Mouse (Mus musculus) right cerebral cortex, postnatal 4 days (tissue): ENCODE measurements around the gene Krt15.

ENCODE experiments used
- DNase-seq: peaks from one replicate; pipeline ENCODE4 v3.0.0-alpha.2; 2022

Krt15 gene

DNA sequence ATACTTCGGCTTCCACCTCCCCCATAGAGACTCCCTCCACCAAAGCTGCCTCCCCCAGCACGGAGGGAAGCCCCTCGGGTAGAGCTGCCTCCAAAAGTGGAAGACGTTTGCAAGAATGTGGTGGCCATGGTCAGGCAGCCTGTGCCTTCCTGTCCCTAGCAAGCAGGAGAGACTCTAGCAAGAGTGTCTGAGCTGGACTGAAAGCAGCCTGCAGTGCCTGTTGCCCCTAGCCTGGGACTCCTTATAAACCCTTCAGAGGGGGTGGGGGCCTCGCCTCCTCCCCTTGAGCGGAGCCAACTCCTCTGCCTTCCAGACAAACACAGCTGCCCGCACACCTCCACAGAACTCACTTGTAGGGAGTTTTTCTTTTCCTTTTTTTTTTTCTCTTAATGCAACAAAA is at the start of gene Krt15:
Gene Krt15, minus strand, starts transcription at position 198 of the 400 bp plus-strand sequence.
- no peak for DNase-seq

DNA sequence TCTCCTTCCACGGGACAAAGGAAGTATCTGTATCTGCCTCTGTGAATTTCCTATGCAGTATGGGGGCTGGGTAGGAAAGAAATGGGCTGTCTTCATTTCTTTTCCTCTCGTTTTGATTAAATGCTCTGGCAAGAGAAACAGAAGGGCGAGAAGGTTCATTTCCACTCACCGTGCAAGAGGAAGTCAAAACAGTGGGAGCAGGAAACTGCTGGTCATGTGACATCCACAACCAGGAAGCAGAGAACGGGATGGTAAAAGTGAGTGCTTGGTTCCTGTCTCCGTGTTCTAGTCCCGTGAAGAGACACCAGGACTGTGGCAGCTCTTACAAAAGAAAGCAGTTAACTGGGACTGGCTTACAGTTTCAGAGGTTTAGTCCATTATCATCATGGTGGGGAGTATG is 46.0 kb upstream of the Krt15 start:
- DNase-seq, result no peak

- DNase-seq, result no peak
Observed at GRCm38 (mm10) chr11:100179260-100179659, 43.5 kb upstream of the Krt15 start.

DNA sequence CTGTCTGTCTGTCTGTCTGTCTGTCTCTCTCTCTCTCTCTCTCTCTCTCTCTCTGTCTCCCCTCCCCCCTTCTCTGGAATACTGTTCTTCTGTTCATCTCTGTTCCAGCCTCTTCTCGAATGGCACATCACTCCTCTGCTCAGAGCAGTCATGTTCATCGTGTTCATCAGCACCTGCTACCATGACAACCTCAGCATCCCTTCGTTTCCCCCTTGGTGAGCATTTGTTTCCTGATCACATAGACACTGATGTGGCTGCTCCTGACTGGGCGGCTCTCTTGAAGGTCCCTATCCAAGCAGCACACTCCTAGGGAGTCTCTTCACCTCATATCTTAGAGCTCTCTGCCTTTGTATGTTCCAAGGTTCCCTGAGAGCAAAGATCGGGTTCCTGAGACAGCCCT is 42.6 kb upstream of the Krt15 start:
- DNase-seq, result no peak

DNA sequence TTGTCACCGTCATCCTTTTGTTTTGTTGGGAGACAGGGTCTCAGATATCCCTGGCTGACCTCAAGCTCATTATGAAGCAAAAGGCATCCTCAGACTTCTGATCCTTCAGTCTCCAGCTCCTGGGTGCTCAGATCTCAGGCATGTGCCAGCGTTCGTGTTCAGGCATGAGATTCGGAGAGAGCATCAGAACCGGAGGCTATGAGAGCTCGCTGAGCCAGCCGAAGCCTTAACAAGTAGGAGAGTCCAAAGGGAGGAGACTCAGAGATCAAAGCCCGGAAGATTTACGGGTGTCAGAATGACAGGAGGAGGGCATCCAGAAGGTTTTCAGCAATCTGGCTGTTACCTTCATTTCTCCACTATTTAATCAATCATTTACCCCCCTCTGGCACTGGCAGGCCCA is 41.1 kb upstream of the Krt15 start:
- DNase-seq, result no peak

DNA sequence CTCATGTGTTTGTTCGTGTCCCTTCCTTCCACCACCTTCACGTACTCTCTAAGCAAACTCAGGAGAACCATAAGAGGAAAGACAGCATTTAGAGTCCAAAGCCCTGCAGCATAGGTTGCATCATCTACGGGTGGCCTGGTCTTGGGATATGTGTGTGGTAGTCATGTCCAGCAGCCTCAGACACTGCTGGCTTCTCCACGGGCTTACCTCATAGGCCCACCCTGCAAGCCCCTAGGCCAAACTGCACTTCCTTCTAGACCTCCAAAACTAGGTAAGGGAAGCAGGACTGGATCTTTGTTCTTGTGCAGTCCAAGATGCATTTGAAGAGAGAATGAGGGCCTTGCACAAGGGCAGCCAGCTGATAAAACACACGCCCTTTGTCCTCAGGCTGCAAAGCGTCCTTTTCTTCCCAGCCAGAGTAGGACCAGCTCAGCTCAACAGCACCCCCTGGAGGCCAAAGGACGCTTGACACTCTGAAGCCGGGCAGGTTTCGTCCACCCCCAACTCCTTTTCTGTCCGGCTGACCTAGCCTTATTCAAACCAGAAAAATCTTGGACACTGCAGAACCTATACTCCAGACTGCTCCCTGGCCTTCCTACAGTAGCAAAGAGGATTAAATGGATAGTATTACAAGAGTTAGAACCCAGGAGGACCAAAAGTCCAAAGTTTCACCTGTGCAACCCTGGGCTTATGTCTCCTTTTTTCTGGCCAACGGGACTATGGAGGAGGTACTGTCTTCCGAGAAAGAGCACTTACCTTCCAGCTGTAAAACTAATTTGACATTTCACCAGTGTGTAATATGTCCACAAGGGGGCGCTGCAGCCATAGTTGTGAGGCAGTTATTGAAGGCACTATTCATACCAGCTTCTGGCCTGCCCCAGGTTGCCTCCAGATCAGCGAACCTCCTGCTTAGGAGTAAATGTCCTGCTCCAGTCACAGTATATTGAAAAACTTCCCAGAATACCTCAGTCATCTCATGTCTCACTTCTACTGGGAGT is 33.3 kb upstream of the Krt15 start:
- DNase-seq, result peak; percentile 82

DNA sequence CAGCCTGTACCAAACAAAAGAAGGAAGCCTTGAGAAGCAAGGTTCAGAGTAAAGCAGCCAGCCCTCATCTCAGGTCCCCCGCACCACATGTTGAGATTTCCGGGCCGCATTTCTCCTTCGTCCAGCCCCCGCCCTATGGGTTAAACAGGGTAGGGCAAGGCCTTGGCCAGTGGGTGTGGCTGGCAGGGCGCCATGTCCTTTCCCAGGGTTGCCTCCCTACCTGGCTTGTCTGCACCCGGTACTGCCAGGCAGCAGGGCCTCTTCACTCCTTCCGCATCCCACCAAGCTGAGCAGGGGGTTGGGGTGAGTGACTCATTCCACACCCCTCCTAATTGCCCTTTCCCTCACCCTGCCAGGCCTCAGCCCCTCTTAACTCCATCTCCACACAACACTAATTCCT is 32.3 kb upstream of the Krt15 start:
- peak; percentile 10 for DNase-seq

DNA sequence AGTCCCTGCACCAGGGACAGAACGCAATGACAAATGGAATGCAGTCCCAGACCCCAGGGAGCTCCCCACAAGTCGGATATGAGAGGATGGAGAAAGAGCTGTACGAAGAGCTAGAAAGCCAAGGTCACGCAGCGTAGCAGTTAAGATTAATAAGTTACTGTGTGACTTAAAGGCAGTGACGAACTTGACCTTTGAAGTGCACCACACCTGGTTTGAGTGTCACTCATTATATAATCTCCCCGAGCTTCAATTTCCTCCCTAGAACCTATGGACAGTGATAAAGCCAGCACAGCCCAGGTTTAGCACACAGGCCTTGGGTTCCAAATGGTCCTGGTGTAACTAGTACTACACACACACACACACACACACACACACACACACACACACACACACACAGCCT is 28.7 kb upstream of the Krt15 start:
- DNase-seq, result no peak

DNA sequence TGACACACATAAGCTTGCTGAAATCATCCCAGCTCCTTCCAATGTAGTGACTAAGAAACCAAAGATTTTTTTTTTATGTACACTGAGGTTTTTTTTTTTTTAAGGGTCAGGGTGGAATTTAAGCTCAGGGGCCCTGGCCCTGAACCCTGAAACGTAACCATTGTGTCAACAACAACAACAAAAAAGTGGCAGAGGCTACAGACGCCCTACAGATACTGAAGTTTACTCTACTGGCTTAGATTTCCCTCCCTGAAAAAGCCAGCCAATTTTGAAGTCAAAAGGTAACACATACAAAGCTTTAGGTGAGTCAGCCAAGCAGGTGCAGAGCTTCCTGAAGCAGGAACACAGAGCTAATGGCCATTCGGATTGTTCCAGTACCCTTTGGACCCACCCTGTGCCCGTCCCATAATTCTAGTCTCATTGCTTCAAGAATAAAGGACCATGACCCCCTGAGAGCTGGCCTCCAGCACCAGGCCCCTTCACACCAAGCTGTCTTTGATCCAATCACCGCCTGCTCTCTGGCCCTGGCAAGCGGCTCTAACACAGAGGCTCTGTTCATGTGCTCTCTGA is 22.3 kb upstream of the Krt15 start:
- no peak for DNase-seq

DNA sequence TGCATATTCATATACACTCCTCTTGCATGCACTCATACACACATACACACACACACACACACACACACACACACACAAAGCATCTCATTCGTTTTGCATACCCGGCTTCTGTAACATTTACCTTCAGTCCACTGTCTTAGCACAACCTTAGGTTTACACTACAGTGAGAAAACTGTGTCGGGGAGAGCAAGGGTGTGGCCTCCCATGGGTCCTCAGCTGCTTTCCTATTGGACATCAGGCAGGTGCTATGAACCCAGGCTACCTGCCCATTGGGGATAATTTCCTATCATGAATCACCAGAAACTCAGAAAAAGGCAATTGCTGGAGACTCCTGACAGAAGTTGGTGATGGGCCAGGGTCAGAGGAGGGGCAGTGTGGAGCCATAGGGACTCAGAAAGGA is 21.6 kb upstream of the Krt15 start:
- no peak for DNase-seq

- DNase-seq, result no peak
Observed at GRCm38 (mm10) chr11:100155497-100156255, 19.9 kb upstream of the Krt15 start.

DNA sequence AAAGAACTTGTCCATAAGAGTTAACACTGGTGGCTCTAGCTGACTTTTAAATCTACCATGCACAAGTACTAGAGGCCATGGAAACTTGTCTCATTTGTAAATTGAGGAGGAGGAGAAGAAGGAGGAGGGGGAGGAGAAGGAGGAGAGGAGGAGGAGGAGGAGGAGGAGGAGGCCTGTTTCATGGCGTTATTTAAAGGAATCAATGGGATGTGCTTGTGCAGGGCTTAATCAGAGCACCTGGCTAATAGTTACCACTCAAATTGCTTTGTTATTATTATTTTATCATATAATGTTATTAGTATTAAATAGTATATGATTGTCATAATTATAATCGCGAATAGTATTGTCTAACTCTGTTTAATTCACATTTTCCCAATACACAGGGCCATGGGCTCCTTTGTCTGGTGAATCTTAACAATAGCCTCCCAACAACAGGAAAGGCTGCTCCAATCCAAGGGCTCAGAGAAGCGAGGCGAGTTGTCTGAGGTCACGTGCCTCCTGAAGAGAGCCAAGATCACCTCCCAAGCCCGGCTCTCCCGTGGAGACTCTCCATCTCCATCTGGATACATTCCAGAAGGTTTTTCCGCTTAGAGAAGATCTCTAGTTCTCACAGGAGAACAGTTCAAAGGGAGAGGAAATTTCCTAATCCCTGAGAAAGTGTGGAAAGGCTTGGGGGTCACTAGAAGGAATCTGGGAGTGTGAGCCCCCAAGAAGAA is 13.0 kb upstream of the Krt15 start, which contains the start of gene Krt19:
Gene Krt19, minus strand, starts transcription at position 51 of the 716 bp plus-strand sequence.
- DNase-seq, result no peak

- no peak for DNase-seq
Observed at GRCm38 (mm10) chr11:100147566-100148353, 12.0 kb upstream of the Krt15 start.

DNA sequence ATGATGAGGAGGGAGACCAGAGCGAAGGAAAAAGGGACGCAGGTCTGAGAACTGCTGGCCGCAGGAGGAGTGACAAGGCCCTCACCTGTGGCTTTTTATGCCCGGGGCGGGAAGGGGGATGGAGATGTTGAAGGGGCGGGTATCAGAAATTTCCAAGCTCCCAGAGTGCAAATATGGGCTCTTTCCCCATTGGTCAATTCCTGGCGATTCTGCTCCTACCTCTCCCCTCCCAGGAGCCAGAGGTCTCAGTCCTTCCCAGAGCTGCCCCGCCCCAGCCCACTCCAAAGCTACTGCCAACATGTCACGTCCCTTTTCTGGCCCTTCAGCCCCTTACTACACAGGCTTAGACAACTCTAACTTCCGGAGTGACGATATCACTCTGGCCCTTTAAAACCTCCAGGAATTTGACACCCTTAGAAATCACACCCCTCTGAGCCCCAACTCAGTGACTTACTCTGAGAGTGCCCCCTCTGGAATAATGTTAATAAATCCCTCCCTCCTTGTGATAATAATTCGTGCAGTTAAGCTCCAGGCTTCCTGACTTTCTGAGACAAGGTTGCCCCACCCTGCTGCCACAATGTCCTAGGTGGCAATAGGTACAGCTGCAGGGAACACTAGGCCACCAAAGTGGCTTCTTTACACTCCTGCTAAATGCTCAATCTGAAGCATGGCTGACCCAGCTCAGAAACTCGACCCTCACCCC is 10.3 kb upstream of the Krt15 start:
- DNase-seq, result no peak

GRCm38 (mm10) chr11:100145104-100145503 is 9.4 kb upstream of the Krt15 start:
- DNase-seq, result no peak

DNA sequence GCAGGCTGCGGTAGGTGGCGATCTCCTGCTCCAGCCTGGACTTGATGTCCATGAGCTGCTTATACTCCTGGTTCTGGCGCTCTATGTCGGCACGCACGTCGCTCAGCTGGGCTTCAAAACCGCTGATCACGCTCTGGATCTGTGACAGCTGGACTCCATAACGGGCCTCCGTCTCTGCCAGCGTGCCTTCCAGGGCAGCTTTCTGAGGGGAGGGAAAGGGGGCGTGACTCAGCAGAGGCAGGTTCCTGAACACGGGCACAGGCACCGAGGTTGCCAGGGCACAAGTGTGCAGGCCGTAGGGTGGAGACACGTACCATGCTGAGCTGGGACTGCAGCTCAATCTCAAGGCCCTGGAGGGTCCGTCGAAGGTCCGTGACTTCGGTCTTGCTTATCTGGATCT is 5.2 kb upstream of the Krt15 start:
- DNase-seq, result no peak

DNA sequence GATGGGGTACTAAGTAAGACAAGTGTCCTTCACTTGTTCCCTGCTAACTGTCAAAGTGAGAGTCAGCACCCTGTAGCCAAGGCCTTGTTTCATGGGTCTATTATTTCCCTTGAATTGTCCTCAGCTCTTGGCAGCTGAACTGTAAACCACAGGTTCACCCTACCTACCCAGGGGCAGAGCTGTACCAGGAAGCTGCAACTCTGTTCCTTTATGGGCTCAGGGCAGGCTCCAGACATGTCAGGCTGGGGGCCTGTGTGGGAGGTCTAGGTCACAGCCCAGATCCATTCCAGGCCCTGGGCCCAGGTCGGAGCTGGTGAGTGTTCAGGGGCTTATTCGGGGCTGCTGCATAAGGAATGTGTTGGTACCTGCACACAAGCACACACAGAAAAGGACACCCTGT is 3.7 kb upstream of the Krt15 start:
- no peak for DNase-seq

GRCm38 (mm10) chr11:100138809-100139208 is 3.1 kb upstream of the Krt15 start:
- no peak for DNase-seq

GRCm38 (mm10) chr11:100137693-100138092 is 2.0 kb upstream of the Krt15 start:
- no peak for DNase-seq

DNA sequence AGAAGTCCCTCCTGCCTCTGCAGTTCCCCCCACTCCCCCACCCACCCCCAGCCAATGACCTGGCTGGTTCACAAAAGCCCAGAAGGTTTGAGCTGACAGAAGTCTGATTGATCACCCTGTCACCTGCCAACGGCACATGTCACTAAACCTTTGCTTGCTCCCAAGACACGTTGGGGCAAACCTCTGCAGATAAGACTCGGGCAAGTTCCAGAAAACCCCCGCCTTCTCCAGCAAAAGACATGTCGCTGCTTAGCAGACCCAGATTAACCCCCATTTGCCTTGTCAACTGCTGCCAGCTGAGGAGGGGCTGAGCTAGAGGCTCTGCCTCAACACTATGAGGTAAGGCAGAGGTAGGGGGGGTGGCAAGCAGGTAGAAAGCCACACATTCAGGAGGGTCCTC is 831 bp upstream of the Krt15 start:
- no peak for DNase-seq

DNA sequence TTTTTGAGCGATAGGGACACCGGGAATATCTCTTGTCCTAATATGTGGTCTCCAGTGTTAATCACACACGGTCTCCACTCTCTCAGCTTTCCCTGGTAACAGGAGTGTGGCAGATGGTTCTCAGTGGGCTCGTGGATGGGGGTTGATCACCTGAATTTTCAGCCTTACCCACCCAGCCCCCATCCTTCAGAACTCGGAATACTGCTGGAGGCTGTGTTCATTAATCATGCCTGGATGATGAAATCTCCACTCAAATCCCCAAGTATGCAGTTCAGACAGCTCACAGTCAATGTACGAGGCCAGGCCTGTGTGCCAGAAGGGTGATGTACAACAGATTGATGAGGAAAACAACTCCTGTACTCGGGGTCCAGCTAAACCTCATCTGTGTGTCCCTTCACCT is 10.8 kb downstream of the Krt15 start:
- no peak for DNase-seq
